Mouse (Mus musculus): Measurements from ENCODE around the gene Ccdc74a.

GRCm38 (mm10) chr16:17626269-17626555, 20.1 kb upstream of the Ccdc74a start:
- TF ChIP-seq CTCF (IDR thresholded peaks at IDR 0.05; ENCODE audit: borderline replicate concordance, insufficient read depth, low read depth, low read length): no peak
- TF ChIP-seq POLR2A (IDR thresholded peaks at IDR 0.05; ENCODE audit: borderline replicate concordance, insufficient read depth, low read length): no peak

Data from cerebellum, adult 2 months (tissue).